Mouse (Mus musculus): ENCODE measurements at regions not wholly inside any gene's neighbourhood (a gene's known extent, or its start where the extent isn't known, plus 50 kb on each side); places are given as distances from the start of the nearest gene placed in this dataset.

DNA sequence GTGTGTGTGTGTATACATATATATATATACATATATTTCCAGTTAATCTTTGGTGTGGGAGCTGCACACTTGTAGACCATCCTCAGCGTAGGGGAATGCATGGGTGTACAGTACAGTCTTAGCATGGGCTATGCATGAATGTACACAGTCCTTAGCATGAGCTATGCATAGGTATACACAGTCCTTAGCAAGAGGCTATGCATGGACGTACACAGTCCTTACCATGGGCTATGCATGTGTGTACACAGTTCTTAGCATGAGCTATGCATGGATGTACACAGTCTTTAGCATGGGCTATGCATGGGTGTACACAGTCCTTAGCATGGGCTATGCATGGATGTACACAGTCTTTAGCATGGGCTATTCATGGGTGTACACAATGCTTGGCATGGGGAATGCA is 70.5 kb downstream of the Rchy1 start:
- no peak for DNase-seq

DNA sequence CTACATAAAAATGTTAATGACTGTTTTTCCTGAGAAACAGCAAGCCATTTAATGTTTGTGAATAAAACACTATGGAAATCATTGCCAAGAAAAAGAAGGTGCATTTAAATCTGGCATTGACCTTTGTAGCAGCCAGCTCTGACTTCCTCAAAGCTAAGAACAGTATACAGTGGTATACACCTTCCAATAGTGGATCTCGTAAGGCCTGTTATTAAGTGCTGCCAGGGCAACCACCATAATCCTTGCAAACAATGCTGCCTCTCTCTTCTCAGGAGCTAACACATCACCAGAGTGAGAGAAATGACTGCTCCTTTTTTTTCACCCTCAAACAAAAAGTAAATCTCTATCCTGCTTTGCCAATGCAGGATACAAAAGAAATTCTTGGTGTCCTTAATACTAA is 81.1 kb downstream of the Rchy1 start:
- peak; percentile 16 for DNase-seq

DNA sequence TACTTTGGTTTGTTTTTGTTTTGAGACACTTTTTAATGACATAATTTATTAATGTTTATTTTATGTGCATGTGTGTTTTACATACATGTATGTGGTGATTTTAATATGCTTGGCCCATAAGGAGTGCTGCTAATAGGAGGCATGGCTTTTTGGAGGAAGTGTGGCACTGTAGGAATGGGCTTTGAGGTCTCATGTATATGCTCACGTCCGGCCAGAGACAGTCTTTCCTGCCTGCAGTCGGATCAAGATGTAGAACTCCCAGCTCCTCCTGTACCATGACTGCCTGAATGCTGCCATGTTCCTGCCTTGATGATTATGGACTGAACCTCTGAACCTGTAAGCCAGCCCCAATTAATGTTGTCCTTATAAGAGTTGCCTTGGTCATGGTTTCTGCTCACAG is 82.6 kb downstream of the Rchy1 start:
- DNase-seq: peak; percentile 55

DNA sequence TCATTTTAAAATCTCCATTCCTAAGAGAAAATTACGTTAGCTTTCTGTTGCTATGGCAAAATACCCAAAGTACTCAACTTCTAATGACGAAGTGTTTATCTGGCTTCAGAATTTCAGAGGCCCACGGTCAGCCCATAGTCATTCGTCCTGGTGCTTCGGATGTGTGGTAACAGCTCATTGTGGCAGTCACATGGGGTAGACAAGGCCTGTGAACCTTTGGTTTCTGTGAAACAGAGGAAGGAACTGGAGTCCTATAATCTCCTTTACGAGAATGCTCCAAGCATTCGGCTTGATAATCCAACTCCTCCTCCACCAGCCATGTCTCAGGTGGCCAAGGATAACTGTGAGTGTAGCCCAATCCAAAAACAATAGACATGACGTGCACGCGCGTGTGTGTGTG is 84.2 kb downstream of the Rchy1 start:
- peak; percentile 51 for DNase-seq

DNA sequence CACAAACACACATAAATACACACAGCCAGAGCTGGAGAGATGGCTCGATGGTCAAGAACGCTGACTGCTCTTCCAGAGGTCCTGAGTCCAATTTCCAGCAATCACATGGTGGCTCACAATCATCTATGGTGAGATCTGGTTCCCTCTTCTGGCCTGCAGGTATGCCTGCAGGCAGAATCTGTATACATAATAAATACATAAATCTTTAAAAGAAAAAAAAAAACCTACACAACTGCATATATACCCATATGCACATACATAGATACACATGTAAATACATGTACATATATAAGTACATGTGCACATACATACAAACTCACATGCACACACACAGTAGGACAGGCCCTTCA is 86.2 kb downstream of the Rchy1 start:
- DNase-seq: no peak

DNA sequence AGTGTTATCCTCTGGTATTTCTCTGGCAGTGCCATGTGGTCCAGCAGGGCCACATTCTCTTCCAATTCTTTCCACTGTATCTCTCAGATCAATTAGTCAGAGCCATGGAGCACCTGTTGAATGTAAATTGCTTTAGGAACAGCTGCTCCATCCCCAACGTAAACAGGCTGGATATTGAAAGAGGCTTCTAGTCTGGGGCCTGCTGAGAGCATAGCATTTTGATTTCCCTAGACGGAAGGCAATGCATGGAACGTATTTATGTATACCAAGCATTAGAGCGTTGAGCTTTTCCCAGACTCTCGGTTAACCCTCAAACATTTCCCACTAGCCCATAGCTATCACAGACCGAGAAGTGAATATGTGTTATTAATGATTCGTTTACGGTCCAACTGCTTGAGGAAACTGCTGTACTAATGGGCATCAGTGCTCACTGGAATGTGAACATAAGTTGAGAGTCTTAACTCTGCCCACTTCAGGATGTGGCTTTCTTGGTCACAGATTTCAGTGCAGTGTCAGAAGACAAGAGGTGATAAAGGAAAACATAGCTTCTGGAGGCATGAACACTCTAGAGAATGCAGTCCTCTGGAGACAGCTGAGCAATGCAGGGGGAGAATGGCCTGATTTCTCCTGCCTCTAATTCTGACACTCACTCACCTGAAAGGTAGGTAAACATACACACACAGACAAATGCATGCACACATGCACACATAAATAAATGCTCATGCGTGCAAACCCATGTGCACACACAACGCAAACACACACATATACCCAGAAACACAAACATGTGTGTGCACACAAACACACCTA is 86.8 kb downstream of the Rchy1 start:
- DNase-seq: peak; percentile 66

DNA sequence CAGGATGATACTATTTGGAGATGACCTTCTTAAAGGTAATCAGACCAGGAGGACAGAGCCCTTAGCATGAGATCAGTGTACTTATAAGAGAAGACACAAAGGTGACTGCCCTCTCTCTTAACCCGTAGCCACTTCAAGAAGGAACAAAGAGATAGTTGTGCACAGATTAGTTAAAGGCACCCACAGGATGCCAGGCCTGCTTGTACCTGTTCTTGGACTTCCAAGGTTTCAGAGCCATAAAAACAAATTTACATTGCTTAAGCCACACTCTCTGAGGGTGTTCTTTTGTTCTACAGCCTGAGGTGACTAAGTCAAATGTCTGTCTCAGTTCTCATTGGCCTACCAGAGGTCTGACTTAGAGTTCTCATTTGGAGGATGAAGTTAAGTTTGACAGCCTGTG is 90.1 kb downstream of the Rchy1 start:
- peak; percentile 61 for DNase-seq

DNA sequence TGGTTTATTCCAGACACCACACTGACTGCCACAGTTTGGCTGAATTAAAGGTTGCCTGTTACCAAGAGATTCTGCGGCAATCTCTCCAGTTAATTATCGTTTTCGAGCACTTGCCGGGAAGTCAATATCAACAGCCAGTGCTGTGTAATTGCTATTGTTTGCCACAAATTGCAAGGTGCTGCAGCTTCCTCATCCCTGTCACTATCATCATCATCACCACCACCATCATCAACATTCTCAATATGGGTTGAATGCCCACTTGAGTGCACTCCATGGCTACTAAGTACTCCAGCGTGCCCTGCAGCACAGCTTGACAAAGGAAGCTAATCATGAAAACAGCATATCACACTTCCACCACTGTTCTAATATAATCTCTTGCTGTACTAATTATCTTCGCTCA is 93.1 kb downstream of the Rchy1 start:
- DNase-seq: no peak

DNA sequence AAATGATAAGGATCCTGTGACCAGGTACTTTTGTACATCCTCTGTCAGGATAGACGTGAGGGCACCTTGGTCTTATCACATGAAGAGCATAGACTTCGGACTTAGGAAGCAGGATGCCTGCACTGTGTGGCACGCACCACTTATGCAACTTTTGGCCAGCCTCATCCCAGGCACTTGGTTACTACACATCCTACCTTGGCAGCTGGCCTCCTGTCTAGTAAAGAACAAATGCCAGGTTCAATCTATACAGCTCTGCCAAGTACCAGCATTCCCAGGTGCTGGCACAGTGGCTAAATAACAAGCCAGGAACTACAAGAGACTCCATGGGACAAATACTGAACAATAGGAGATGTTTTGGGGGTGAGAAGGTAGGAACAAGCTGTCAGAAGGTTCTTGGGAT is 96.7 kb downstream of the Rchy1 start:
- DNase-seq: peak; percentile 79

DNA sequence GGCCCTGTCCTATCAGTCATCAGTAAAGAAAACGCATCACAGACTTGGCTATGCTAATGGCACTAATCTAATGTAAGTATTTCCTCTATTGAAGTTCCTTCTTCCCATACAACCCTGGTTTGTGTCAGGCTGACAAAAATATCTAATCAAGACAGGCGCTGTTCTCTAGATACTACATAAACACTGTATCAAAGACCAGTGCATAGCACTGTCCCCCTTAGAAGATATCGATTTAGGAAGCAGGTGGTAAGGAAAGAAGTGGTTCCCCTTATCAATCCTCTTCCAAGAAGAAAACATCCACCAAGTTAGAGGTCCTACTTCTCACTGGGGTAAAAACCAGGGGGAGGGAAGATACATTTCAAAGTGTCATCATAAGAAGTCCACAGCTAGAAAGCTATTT is 97.5 kb downstream of the Rchy1 start:
- no peak for DNase-seq

DNA sequence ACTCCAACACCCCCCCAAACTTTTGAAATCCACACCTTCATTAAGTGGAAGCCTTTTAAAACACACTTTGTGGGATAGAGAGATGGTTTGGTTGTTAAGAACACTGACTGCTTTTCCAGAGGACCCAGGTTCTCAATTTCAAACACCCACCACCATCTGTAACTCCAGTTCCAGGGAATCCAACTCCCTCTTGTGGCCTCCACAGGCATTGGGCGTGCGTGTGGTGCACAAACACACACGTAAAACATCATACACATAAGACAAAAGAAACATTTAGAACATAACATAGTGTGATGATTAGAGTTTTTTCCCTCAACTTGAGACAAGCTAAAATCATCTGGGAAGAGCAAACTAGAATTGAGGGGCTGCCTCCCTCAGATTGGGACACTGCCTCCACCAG is 100.0 kb downstream of the Rchy1 start:
- DNase-seq: peak; percentile 22

DNA sequence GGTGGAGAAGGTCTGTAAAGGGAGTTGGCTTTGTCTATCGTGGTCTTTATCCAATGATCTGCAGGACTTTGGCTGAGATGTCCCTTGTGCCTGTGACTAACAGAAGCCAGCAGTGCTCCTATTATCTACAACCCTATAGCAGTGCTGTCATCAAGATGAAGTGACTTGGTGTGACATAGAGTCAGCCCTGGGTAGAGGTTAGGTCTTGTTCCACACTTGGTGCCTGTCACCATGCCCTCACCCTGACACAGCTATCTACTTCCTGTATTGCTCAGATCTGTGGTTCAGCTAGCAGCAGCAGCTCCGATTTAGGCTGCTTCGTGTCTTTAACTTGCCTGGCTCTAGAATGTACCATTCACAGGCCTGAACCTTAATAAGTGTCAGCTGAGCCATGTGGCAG is 100.6 kb downstream of the Rchy1 start:
- DNase-seq: peak; percentile 5

DNA sequence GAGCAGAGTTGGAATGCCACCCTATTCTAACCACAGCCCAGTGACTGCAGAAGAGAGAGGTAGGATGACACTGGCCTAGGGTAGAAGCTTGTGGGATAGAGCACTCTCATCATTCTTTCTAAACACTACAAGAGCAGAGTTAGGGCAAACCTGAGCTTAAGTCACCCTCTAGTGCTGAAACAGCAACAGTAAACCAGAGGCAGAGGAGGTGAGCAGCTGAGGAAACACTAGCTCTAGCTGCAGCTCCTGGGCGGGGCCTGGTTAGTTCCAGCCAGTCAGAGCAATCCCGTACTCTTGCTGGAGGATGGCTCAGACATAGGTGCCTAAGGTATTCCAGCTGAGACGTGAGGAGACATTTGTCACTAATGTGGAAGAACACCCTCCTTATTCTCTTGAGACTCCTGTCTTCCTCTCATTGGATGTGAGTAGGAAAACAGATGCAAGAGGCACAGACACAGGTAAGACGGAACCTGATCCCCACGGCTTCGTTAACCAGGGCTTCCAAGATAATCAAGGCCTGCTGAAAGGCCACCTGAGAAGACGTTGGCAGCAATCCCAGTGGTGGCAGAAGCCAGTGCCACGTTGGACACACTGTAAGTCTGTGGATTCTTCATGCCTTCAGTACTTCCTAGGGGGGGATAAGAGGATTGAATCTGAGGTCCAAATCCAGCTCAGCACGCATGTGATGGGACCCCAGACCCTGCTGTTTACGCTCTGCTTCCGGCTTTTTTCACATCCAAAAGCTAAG is 101.3 kb downstream of the Rchy1 start:
- DNase-seq: peak; percentile 81

DNA sequence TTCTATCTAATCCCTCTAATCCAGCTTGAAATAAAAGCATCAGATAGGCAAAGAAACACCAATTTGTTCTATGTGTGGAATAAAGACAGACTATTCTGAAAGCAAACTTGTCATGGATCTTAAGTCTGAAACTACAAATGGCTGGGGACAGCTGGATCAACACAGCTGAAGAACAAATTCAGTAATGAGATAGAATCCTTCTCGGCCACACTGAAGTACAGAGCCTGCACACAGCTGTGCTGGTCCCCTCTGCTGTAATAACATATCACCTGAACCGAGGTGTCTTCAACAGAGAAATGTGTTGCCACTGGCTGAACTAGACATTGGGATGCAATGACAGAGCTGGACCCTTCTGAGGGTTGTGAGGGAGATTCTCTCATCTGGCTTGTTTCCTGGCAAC is 102.4 kb downstream of the Rchy1 start:
- peak; percentile 76 for DNase-seq

DNA sequence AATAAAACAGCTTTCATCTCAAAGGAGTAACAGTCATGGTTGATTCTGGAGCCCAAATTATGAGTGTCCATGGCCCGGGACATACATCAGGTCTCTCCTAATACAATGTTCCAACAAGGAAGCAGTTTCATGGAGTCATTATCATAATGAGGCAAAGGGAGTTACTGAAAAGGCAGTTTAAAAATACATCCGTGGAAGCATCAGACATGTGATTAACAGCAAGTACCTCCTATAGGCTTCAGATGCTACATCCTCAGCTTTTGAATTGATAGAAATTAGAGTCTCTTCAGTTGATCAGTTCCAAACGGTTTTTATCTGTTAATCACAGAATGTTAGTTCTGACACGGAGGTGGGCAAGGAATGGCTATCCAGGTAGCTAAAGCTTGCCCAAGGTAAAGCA is 110.5 kb downstream of the Rchy1 start:
- peak; percentile 18 for DNase-seq

DNA sequence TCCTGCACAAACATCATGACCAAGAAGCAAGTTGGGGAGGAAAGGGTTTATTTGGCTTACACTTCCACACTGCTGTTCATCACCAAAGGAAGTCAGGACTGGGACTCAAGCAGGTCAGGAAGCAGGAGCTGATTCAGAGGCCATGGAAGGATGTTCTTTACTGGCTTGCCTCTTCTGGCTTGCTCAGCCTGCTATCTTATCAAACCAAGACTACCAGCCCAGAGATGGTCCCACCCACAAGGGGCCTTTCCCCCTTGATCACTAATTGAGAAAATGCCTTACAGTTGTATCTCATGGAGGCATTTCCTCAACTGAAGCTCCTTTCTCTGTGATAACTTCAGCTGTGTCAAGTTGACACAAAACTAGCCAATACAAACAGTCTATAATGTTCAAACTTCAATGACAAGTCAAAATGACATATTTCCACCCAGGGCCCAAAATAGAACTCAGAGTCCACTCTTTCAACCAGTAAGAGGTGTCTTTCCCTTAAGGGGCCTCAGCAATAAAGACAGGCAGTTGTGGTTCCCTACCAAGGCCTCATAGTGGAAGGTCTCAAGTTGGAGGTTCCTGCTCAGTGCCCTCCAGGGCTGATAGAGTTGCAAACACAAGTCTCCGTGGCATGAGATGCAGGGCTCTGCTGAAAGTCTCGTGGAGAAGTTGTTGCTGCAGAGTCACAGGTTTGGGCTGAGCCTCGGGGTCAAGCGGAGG is 111.9 kb downstream of the Rchy1 start:
- DNase-seq: peak; percentile 30

DNA sequence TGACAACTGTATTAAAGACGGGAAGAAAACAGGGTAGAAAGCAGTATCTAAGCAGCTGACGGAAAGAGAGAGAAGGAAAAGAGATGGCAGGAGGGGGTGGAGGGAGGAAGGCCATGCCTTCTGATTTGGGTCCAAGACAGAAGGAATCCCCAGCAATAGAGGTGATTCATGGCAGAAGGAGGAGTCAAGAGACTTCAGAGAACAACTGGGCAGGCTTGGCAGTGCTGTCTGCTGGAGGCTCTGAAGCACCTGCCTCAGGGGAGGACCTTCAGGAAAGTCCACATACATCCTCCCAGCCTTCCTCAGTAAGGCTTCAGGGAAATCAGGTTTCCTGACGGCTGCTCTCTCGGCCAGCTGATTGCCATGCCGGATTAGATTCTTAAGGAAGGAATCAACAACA is 112.4 kb downstream of the Rchy1 start:
- peak; percentile 10 for DNase-seq

DNA sequence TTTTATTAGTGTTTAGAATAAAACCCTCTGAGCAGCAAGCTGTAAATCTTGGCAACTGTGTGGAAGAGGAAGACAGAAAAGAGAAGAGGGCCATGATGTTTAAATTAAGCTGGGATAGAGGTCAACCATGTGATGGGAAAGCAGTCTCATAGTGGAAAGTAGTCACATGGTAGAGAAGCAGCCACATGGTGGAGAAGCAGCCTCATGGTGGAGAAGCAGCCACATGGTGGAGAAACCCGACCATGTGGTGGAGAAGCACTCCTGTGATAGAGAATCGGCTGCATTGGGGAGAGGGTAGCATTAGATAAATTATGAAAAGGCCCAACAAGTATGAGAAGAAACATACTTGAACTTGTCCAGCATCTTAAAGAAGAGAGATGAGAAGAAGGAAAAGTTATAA is 113.3 kb downstream of the Rchy1 start:
- peak; percentile 1 for DNase-seq

DNA sequence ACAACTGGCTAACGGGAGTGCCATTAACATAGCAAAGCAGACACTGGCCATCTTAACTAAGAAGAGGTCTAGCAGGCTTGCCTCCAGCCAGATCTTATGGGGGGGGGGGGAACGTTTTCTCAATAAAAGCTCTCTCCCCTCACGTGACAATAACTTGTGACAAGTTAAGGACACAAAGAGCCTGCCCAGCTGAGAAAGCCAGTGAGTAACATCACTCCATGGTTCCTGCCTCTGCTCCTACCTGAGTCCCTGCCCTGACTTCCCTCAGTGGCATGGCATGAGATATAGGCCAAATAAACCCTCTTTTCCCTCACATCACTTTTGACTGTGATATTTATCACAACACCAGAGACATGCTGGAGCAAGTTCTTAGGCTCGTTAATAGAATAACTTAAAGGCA is 113.8 kb downstream of the Rchy1 start:
- DNase-seq: peak; percentile 54

DNA sequence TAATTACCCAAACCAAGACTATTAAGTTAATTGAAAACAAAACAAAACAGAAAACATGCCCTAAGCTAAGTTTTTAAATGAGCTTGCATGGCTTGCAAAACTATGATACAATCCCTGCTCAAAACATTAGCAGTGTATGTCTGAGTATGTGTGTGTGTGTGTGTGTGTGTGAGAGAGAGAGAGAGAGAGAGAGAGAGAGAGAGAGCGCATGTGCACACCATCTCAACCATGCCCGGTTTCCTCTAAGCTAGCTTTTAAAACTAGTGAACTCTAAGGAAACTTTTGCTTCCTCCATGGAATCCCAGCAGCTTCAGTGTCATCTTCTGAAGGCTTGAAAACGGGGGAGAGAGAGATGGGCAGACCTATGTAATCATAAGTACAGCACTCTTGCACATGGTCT is 114.3 kb downstream of the Rchy1 start:
- DNase-seq: peak; percentile 14

DNA sequence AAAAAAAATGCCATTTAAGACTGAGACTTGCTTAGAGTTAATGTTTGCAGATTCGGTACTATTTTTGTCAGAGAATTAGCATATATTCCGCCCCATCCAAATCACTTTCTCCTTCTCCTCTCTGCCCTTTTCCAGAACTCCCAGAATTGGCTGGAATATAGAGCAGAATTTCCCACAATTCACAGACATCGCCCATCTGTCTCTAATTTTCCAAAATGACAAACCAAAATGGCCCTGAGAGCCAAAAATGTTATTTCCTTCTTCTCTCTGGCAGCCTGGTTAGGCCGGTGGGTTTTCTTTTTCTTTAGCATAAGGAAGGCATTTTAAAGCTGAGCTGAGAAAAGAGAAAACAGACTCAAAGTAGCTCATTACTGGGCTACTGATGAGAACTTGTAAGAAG is 119.8 kb downstream of the Rchy1 start:
- DNase-seq: peak; percentile 60

DNA sequence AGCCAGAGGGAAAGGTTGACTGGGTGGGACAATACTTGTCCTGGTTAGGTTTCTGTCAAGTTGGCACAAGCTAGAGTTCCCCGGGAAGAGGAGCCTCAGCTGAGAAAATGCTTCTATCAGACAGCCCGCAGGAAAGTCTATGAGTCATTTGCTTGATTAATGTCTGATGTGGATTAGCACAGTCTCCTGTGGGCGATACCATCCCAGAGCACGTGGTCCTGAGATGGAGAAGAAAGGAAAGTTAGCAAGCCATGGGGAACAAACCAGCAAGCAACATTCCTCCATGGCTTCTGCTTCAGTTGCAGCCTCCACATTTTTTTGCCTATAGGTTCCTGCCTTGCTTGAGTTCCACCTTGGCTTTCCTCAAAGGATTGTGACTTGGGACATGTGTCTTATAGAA is 121.8 kb downstream of the Rchy1 start:
- peak; percentile 25 for DNase-seq

DNA sequence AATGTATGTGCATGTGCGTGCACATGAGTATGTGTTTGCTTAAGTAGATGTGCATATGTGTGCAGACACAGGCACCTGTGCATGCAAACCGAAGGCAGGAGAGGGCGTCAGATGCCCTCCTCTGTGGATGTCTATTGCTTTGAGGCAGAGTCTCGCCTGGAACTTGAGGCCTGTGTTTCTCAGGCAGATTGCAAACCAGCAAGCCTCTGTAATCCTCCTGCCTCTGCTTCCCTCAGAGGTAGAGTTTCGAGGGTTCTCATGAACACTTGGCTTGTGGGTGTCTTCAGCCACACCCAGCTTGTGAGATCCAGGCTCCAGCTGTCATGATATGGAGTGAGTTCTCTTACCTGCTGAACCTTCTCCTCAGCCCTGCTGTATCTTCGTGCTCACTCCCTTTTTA is 134.4 kb downstream of the Rchy1 start:
- DNase-seq: peak; percentile 73

DNA sequence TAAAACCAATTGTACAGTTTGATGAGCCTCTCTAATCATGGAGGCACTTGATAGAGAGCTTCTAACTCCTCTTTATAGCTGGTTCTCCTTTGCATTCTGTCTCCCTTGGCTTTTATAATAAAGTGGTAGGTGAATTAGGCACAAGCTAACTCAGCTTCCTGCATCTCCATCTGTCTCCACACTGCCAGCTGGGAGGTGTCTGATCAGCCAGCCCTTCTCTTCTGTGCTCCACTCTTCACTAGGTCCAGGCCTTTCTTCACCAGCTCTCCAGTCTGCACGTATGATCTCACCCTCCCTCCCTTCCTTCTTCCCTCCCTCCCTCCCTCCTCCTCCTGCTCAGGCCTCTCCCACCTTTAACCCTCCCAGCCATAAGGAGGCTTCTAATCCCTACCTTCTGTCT is 136.2 kb downstream of the Rchy1 start:
- DNase-seq: no peak
